Mouse (Mus musculus) forebrain, embryonic 11.5 days (tissue): ENCODE measurements around the gene Hhat. TPM values are rescaled to one million over a fixed set of nuclear protein-coding genes. Genes with fewer than 3 reads are reported as not detected.

Experiments
- ATAC-seq: fragments of 200-750 bp; cut with Nextera tagmentation; replicated peaks from 2 replicates; pipeline ENCODE4 v1.8.0; 2017; ENCODE audit warnings: moderate TSS enrichment; ENCODE audit not compliant: low FRiP score
- DNase-seq: peaks from one replicate; pipeline ENCODE4 v3.0.0-alpha.2; 2017; ENCODE audit warnings: low spot score
- H3K27ac ChIP-seq: fragments of 300-500 bp; sonication (generic); 2 replicates; pipeline ENCODE4 v1.5.1; 2014; ENCODE audit warnings: low read depth, low read length
- H3K27me3 ChIP-seq: fragments of 300-500 bp; sonication (generic); 2 replicates; pipeline ENCODE4 v1.6.1; 2014; ENCODE audit warnings: mild to moderate bottlenecking, low read length, mixed read lengths; ENCODE audit not compliant: control insufficient read depth, insufficient read depth
- H3K36me3 ChIP-seq: fragments of 300-500 bp; sonication (generic); 2 replicates; pipeline ENCODE4 v1.6.1; 2014; ENCODE audit warnings: mild to moderate bottlenecking, low read length, moderate library complexity, mixed read lengths; ENCODE audit not compliant: control insufficient read depth, insufficient read depth
- H3K4me1 ChIP-seq: fragments of 300-500 bp; sonication (generic); replicated peaks from 2 replicates; pipeline ENCODE4 v1.6.1; 2014; ENCODE audit warnings: low read length, mixed read lengths; ENCODE audit not compliant: control insufficient read depth, insufficient read depth
- H3K4me2 ChIP-seq: fragments of 300-500 bp; sonication (generic); 2 replicates; pipeline ENCODE4 v1.6.1; 2014; ENCODE audit warnings: low read depth, mild to moderate bottlenecking, low read length, moderate library complexity, mixed read lengths; ENCODE audit not compliant: severe bottlenecking
- H3K4me3 ChIP-seq: fragments of 300-500 bp; sonication (generic); 2 replicates; pipeline ENCODE4 v1.5.1; 2014; ENCODE audit warnings: low read depth, low read length
- H3K9ac ChIP-seq: fragments of 300-500 bp; sonication (generic); 2 replicates; pipeline ENCODE4 v1.6.1; 2014; ENCODE audit warnings: low read length
- H3K9me3 ChIP-seq: fragments of 300-500 bp; sonication (generic); 2 replicates; pipeline ENCODE4 v1.6.1; 2016; ENCODE audit warnings: low read length, mixed read lengths; ENCODE audit not compliant: control insufficient read depth
- WGBS: fragments of 180-500 bp; shearing (Covaris S2); extraction: QIAGEN DNeasy Blood & Tissue Kit; methylation state at CpG from one replicate; pipeline ENCODE4 v1.1.7; 2014; 5-methylcytosine and 5-hydroxymethylcytosine counted together
- polyA plus RNA-seq: library from polyadenylated mRNA; unstranded; fragments of >200 nt; fragmentation: Nextera tagmentation; extraction: Ambion mirVana; gene quantifications from 2 replicates; pipeline ENCODE4 v1.2.1, GENCODE M21; 2014

The Hhat gene
- polyA plus RNA-seq, 1 experiment from 2014 or later: 8.0 TPM

GRCm38 (mm10) chr1:192595426-192595825, 175.6 kb downstream of the Hhat start:
- Histone ChIP-seq H3K4me2 (no peak overlapping the region), H3K36me3 (no peaks in the 10 kb centered on the region), H3K27me3 (no peaks in the 10 kb centered on the region), H3K27ac (no peak overlapping the region), H3K4me3 (no peak overlapping the region), H3K9ac (no peak overlapping the region), H3K4me1 (no peaks in the 10 kb centered on the region), H3K9me3 (no peaks in the 10 kb centered on the region)
- DNase-seq (no peak), ATAC-seq (no peak)
- 79% methylated on average over 4 of the region's 4 CpGs for WGBS

- Histone ChIP-seq H3K4me2 (no peak overlapping the region), H3K4me1 (no peaks in the 10 kb centered on the region), H3K9me3 (no peaks in the 10 kb centered on the region), H3K27ac (no peak overlapping the region), H3K27me3 (no peaks in the 10 kb centered on the region), H3K36me3 (no peaks in the 10 kb centered on the region), H3K4me3 (no peak overlapping the region), H3K9ac (no peak overlapping the region)
- 87% methylated on average over 3 of the region's 3 CpGs for WGBS
- DNase-seq (no peak), ATAC-seq (no peak)
Measured at GRCm38 (mm10) chr1:192593492-192593891, 177.5 kb downstream of the Hhat start.

DNA sequence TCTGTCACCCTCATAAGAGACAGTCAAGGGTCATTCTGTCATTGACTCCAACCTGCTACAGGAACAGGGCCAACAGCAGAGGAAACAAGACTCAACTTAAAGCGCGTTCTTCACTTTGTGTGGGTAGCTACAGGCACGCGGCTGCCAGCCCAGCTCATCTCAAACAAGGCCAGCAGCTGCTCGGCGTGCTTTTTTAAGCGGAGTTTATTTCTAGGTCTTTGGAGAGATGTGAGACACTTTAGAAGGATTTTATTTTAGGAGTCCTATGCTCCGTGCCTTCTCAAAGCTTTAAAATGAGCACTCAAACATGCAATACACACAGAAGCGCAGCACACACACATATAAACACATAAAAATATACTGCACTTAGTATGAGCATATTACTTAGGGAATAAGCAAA, 183.6 kb downstream of the Hhat start:
- ATAC-seq: no peak
- WGBS: 92% methylated on average over 9 of the region's 9 CpGs
- H3K4me3 ChIP-seq: no peak overlapping the region

GRCm38 (mm10) chr1:192585289-192585688, 185.7 kb downstream of the Hhat start:
- no peak for DNase-seq
- Histone ChIP-seq H3K27me3 (no peaks in the 10 kb centered on the region), H3K9me3 (no peaks in the 10 kb centered on the region), H3K27ac (no peak overlapping the region), H3K4me2 (no peak overlapping the region), H3K4me1 (no peaks in the 10 kb centered on the region), H3K4me3 (no peak overlapping the region), H3K36me3 (no peaks in the 10 kb centered on the region), H3K9ac (no peak overlapping the region)
- no peak for ATAC-seq

More for the DNA sequence above, 183.6 kb downstream of the Hhat start:
- Histone ChIP-seq H3K9ac (no peak overlapping the region), H3K9me3 (no peaks in the 10 kb centered on the region), H3K36me3 (no peaks in the 10 kb centered on the region), H3K27me3 (no peaks in the 10 kb centered on the region), H3K27ac (no peak overlapping the region), H3K4me2 (no peak overlapping the region), H3K4me1 (no peaks in the 10 kb centered on the region)
- no peak for DNase-seq

DNA sequence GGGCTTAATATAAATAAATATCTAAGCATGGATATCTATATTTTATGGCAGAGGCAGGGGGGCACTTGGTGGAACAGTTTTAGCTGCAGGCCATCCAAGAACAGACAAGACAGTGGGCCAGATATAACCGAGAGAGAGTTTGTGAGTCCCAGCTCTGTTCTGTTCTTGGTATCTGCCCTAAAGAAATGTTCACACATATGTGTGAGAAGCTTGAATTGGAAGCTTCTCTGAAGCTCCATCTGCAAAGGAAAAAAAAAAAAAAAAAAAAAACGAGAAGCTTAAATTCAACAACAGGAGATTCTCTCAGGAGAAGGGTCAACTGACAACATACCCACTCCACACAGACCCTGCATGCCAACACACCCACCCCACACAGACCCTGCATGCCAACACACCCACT, 188.1 kb downstream of the Hhat start:
- Histone ChIP-seq H3K27ac (no peak overlapping the region), H3K9me3 (no peaks in the 10 kb centered on the region), H3K9ac (no peak overlapping the region), H3K4me1 (no peaks in the 10 kb centered on the region), H3K27me3 (no peaks in the 10 kb centered on the region), H3K4me2 (no peak overlapping the region), H3K36me3 (no peaks in the 10 kb centered on the region), H3K4me3 (no peak overlapping the region)
- DNase-seq (no peak), ATAC-seq (no peak)
- 86% methylated on average over 2 of the region's 2 CpGs for WGBS

DNA sequence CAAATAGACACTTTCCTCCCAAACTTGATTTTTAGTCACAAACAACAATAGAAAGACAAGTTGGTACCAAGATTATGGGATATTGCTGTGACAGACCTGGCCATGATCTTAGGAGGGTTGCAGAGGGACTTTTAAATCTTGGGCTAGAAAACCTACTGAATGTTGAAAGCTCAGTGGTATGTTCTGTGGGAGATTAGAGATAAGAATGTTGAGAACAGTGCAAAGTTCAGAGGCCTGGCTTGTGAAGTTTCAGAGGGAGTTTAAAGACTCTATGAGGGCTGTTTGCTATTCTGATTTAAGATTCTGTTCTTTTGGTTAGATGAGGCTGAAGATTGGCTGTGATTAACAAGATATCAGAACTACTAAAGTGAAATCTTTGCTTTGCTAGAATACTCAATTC, 206.3 kb downstream of the Hhat start:
- no peak overlapping the region for H3K4me2 ChIP-seq
- no peaks in the 10 kb centered on the region for H3K27me3 ChIP-seq
- no peaks in the 10 kb centered on the region for H3K9me3 ChIP-seq
- H3K4me1 ChIP-seq: no peaks in the 10 kb centered on the region
- DNase-seq (no peak), ATAC-seq (no peak)
- no peak overlapping the region for H3K4me3 ChIP-seq
- H3K36me3 ChIP-seq: no peaks in the 10 kb centered on the region
- H3K9ac ChIP-seq: no peak overlapping the region
- H3K27ac ChIP-seq: no peak overlapping the region

- no peak for ATAC-seq
- no peak for DNase-seq
- H3K27ac ChIP-seq: no peak overlapping the region
- H3K4me1 ChIP-seq: no peaks in the 10 kb centered on the region
- no peak overlapping the region for H3K9ac ChIP-seq
- H3K4me3 ChIP-seq: no peak overlapping the region
- no peaks in the 10 kb centered on the region for H3K36me3 ChIP-seq
- no peaks in the 10 kb centered on the region for H3K27me3 ChIP-seq
- WGBS: 91% methylated on average over 1 of the region's 1 CpGs
- no peak overlapping the region for H3K4me2 ChIP-seq
- no peaks in the 10 kb centered on the region for H3K9me3 ChIP-seq
Measured at GRCm38 (mm10) chr1:192559341-192559740, 211.7 kb downstream of the Hhat start.

DNA sequence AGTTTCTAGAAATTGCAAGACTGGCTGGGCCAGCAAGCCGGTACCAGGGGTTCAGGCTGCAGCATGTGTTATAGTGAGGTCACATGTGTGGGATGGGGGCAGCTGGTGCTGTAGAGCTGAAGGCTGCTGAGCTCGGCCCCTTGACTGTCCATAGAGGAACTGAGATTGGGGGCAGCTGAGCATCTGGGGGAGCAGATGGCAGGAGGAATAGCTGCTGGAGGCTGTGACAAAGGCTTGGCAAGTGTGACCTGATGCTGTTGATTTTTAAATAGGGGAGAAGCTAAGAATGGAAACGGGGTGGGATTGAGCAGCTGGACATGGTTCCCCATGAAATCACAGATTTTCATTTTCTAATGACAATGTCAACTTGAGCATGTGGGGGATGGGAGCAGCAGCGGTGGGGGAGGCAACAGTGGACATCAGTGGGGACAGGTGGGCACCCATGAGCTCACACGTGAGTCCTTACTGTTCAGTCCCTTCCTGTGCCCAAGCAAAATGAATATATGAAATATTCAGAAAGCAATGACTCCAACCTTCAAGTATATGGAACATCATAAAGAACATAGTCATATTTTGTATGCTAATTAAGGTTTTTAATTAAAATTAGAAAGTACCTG, 212.9 kb downstream of the Hhat start:
- DNase-seq: peak; percentile 55
- no peak overlapping the region for H3K27ac ChIP-seq
- ATAC-seq: peak; percentile 67

DNA sequence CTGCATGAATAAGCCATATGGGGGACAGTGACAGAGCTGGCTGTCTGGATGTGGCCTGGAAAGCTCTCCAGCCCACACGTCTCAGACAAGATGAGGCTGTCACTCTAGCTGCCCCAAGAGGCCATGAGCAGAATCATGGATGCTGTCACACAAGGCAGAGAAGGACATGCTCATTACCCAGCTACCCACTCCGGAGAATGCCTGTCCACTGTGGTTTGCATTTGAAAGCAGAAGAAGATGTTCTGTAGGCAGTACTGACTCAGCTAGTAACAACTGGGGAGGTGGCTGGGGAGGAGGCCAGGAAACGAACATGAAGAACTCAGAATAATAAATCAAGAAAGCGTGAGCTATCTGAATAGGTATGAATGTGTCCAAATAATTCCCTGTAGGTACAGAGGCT, 215.5 kb downstream of the Hhat start:
- WGBS: 88% methylated on average over 4 of the region's 4 CpGs
- H3K36me3 ChIP-seq: no peaks in the 10 kb centered on the region
- no peak for ATAC-seq
- no peak for DNase-seq
- H3K4me1 ChIP-seq: no peaks in the 10 kb centered on the region
- no peaks in the 10 kb centered on the region for H3K9me3 ChIP-seq
- no peak overlapping the region for H3K4me3 ChIP-seq
- H3K27me3 ChIP-seq: no peaks in the 10 kb centered on the region
- H3K9ac ChIP-seq: no peak overlapping the region
- no peak overlapping the region for H3K4me2 ChIP-seq
- H3K27ac ChIP-seq: no peak overlapping the region

More for the DNA sequence above, 212.9 kb downstream of the Hhat start:
- Histone ChIP-seq H3K4me3 (no peak overlapping the region), H3K9me3 (no peaks in the 10 kb centered on the region), H3K4me1 (no peaks in the 10 kb centered on the region), H3K27me3 (no peaks in the 10 kb centered on the region), H3K4me2 (no peak overlapping the region), H3K9ac (no peak overlapping the region), H3K36me3 (no peaks in the 10 kb centered on the region)
- WGBS: 73% methylated on average over 5 of the region's 5 CpGs
